Mouse (Mus musculus) C2C12 (cell line): ENCODE data around the gene Lexm.

Experiments
- CTCF ChIP-seq: IDR thresholded peaks from one replicate; pipeline ENCODE4 v1.5.1; 2011; ENCODE audit not compliant: control insufficient read depth, insufficient read depth, insufficient read length
- MYOG ChIP-seq: IDR thresholded peaks from one replicate; pipeline ENCODE4 v1.6.1; 2011; ENCODE audit not compliant: control insufficient read depth, insufficient read length; ENCODE audit errors: extremely low read depth

DNA sequence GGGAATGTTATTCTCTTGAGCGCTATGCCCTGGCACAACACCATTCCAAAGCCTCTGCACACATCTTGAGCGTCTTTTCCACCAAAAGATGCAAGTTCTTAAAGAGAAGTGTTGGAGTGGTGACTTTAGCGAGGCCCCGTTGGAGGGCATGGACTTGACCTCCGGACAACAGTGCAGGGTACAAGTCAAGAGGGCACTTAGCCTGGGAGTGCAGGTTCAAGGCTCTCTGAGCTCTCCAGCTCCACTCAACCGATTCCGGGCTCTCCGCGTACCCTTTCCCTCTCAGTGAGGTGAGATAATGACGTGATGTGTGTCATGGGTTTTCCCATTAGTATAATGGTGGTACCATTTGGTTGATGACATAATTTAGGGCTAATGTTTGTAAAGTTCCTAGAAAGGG lies 7.2 kb upstream of the Lexm start:
- TF ChIP-seq MYOG, result no peak
- TF ChIP-seq CTCF, result no peak
